Mouse (Mus musculus): ENCODE measurements around the gene Ccnd2. TPM values are rescaled to one million over a fixed set of nuclear protein-coding genes. Genes with fewer than 3 reads are reported as not detected.

The Ccnd2 gene
- 482 and 541 TPM in 2 replicates for polyA plus RNA-seq (2015; fragmentation: Nextera tagmentation; extraction: Ambion mirVana)

- ATAC-seq (replicated peaks; ENCODE audit: insufficient number of reproducible peaks, insufficient read depth, low FRiP score, low read depth): peak; percentile 75
- Histone ChIP-seq H3K9ac (peak within 1 kb of the TSS; percentile 65), H3K4me3 (peak within 1 kb of the TSS; percentile 89), H3K27me3 (no peaks in the 10 kb centered on the region), H3K9me3 (replicated peaks) (no peaks in the 10 kb centered on the region), H3K4me2 (peak within 1 kb of the TSS; percentile 92), H3K4me1 (replicated peaks) (peaks cover 58% of the 10 kb centered on the region), H3K27ac (peak within 1 kb of the TSS; percentile 91), H3K36me3 (no peaks in the 10 kb centered on the region)
- WGBS: under 1% methylated on average over 40 of the region's 40 CpGs
Observed at GRCm38 (mm10) chr6:127152106-127152951, at the start of gene Ccnd2. TSS of gene Ccnd2 (minus strand) at chr6:127152193.

- Histone ChIP-seq H3K27me3 (no peaks in the 10 kb centered on the region), H3K4me2 (no peak overlapping the region), H3K9ac (no peak overlapping the region), H3K36me3 (no peaks in the 10 kb centered on the region), H3K4me1 (replicated peaks) (no peaks in the 10 kb centered on the region), H3K27ac (no peak overlapping the region), H3K4me3 (no peak overlapping the region), H3K9me3 (replicated peaks) (no peaks in the 10 kb centered on the region)
- no peak for ATAC-seq (replicated peaks; ENCODE audit: insufficient number of reproducible peaks, insufficient read depth, low FRiP score, low read depth)
- 67% methylated on average over 2 of the region's 2 CpGs for WGBS
Observed at GRCm38 (mm10) chr6:127196985-127197384, 45.0 kb upstream of the Ccnd2 start.

GRCm38 (mm10) chr6:127181296-127181695, 29.3 kb upstream of the Ccnd2 start:
- Histone ChIP-seq H3K4me2 (no peak overlapping the region), H3K4me3 (no peak overlapping the region), H3K9me3 (replicated peaks) (no peaks in the 10 kb centered on the region), H3K9ac (no peak overlapping the region), H3K27ac (no peak overlapping the region), H3K4me1 (replicated peaks) (peaks cover 14% of the 10 kb centered on the region; the same call in 1 of the 2 replicates), H3K36me3 (no peaks in the 10 kb centered on the region), H3K27me3 (0 out of 2 replicates have a peak, but pooled peaks cover 3% of the 10 kb centered on the region)
- 54% methylated on average over 12 of the region's 12 CpGs for WGBS
- ATAC-seq (replicated peaks; ENCODE audit: insufficient number of reproducible peaks, insufficient read depth, low FRiP score, low read depth): no peak; the same call in 1 of the 2 replicates

GRCm38 (mm10) chr6:127179056-127179759, 27.2 kb upstream of the Ccnd2 start:
- Histone ChIP-seq H3K9me3 (replicated peaks) (no peaks in the 10 kb centered on the region), H3K36me3 (no peaks in the 10 kb centered on the region), H3K4me1 (replicated peaks) (peaks cover 14% of the 10 kb centered on the region), H3K4me3 (no peak overlapping the region), H3K27ac (no peak overlapping the region), H3K4me2 (no peak overlapping the region), H3K27me3 (0 out of 2 replicates have a peak, but pooled peaks cover 3% of the 10 kb centered on the region), H3K9ac (no peak overlapping the region)
- 61% methylated on average over 12 of the region's 12 CpGs for WGBS
- no peak for ATAC-seq (replicated peaks; ENCODE audit: insufficient number of reproducible peaks, insufficient read depth, low FRiP score, low read depth)

- H3K9me3 ChIP-seq (replicated peaks): no peaks in the 10 kb centered on the region
- 0 out of 2 replicates have a peak, but pooled peaks cover 3% of the 10 kb centered on the region for H3K27me3 ChIP-seq
- H3K4me1 ChIP-seq (replicated peaks): peaks cover 14% of the 10 kb centered on the region
- no peak overlapping the region for H3K4me2 ChIP-seq
- ATAC-seq (replicated peaks; ENCODE audit: insufficient number of reproducible peaks, insufficient read depth, low FRiP score, low read depth): no peak
- WGBS: 68% methylated on average over 7 of the region's 7 CpGs
- H3K4me3 ChIP-seq: no peak overlapping the region
- no peak overlapping the region for H3K27ac ChIP-seq
- no peak overlapping the region for H3K9ac ChIP-seq
- no peaks in the 10 kb centered on the region for H3K36me3 ChIP-seq
Observed at GRCm38 (mm10) chr6:127177962-127178361, 26.0 kb upstream of the Ccnd2 start.

- H3K9ac ChIP-seq: no peak overlapping the region
- H3K27ac ChIP-seq: no peak overlapping the region
- no peak overlapping the region for H3K4me3 ChIP-seq
- H3K36me3 ChIP-seq: no peaks in the 10 kb centered on the region
- H3K4me2 ChIP-seq: no peak overlapping the region
- H3K4me1 ChIP-seq (replicated peaks): peaks cover 19% of the 10 kb centered on the region
- WGBS: 44% methylated on average over 4 of the region's 4 CpGs
- 0 out of 2 replicates have a peak, but pooled peaks cover 3% of the 10 kb centered on the region for H3K27me3 ChIP-seq
- ATAC-seq (replicated peaks; ENCODE audit: insufficient number of reproducible peaks, insufficient read depth, low FRiP score, low read depth): no peak
- no peaks in the 10 kb centered on the region for H3K9me3 ChIP-seq (replicated peaks)
Observed at GRCm38 (mm10) chr6:127177441-127177840, 25.4 kb upstream of the Ccnd2 start.

- H3K4me2 ChIP-seq: no peak overlapping the region
- no peaks in the 10 kb centered on the region for H3K27me3 ChIP-seq
- ATAC-seq (replicated peaks; ENCODE audit: insufficient number of reproducible peaks, insufficient read depth, low FRiP score, low read depth): no peak; the same call in 1 of the 2 replicates
- no peaks in the 10 kb centered on the region for H3K36me3 ChIP-seq
- peaks cover 6% of the 10 kb centered on the region for H3K4me1 ChIP-seq (replicated peaks)
- no peak overlapping the region for H3K9ac ChIP-seq
- WGBS: 46% methylated on average over 11 of the region's 11 CpGs
- no peak overlapping the region for H3K4me3 ChIP-seq
- peak overlapping the region; percentile 27; the same call in 1 of the 2 replicates for H3K27ac ChIP-seq
- no peaks in the 10 kb centered on the region for H3K9me3 ChIP-seq (replicated peaks)
Observed at GRCm38 (mm10) chr6:127172461-127172860, 20.5 kb upstream of the Ccnd2 start.

GRCm38 (mm10) chr6:127170734-127171133, 18.7 kb upstream of the Ccnd2 start:
- Histone ChIP-seq H3K9me3 (replicated peaks) (no peaks in the 10 kb centered on the region), H3K4me3 (no peak overlapping the region), H3K27ac (no peak overlapping the region), H3K4me1 (replicated peaks) (peaks cover 6% of the 10 kb centered on the region), H3K4me2 (no peak overlapping the region), H3K27me3 (no peaks in the 10 kb centered on the region), H3K36me3 (no peaks in the 10 kb centered on the region), H3K9ac (no peak overlapping the region)
- ATAC-seq (replicated peaks; ENCODE audit: insufficient number of reproducible peaks, insufficient read depth, low FRiP score, low read depth): no peak
- WGBS: 86% methylated on average over 8 of the region's 8 CpGs

GRCm38 (mm10) chr6:127165663-127166062, 13.7 kb upstream of the Ccnd2 start:
- WGBS: 67% methylated on average over 4 of the region's 4 CpGs
- no peaks in the 10 kb centered on the region for H3K27me3 ChIP-seq
- H3K4me2 ChIP-seq: no peak overlapping the region
- H3K4me1 ChIP-seq (replicated peaks): peaks cover 11% of the 10 kb centered on the region
- ATAC-seq (replicated peaks; ENCODE audit: insufficient number of reproducible peaks, insufficient read depth, low FRiP score, low read depth): no peak
- H3K9ac ChIP-seq: no peak overlapping the region
- no peaks in the 10 kb centered on the region for H3K9me3 ChIP-seq (replicated peaks)
- no peak overlapping the region for H3K4me3 ChIP-seq
- H3K36me3 ChIP-seq: no peaks in the 10 kb centered on the region
- no peak overlapping the region for H3K27ac ChIP-seq

GRCm38 (mm10) chr6:127162842-127163241, 10.8 kb upstream of the Ccnd2 start:
- Histone ChIP-seq H3K36me3 (no peaks in the 10 kb centered on the region), H3K4me3 (no peak overlapping the region), H3K27ac (no peak overlapping the region), H3K9me3 (replicated peaks) (no peaks in the 10 kb centered on the region), H3K27me3 (0 out of 2 replicates have a peak, but pooled peaks cover 1% of the 10 kb centered on the region), H3K9ac (no peak overlapping the region), H3K4me1 (replicated peaks) (peaks cover 11% of the 10 kb centered on the region), H3K4me2 (peak overlapping the region; percentile 29; the same call in 1 of the 2 replicates)
- peak; percentile 50; the same call in 1 of the 2 replicates for ATAC-seq (replicated peaks; ENCODE audit: insufficient number of reproducible peaks, insufficient read depth, low FRiP score, low read depth)
- 22% methylated on average over 6 of the region's 6 CpGs for WGBS

GRCm38 (mm10) chr6:127157321-127157720, 5.3 kb upstream of the Ccnd2 start:
- Histone ChIP-seq H3K27ac (no peak overlapping the region), H3K27me3 (0 out of 2 replicates have a peak, but pooled peaks cover 3% of the 10 kb centered on the region), H3K4me3 (no peak overlapping the region), H3K4me1 (replicated peaks) (peaks cover 31% of the 10 kb centered on the region), H3K9ac (no peak overlapping the region), H3K4me2 (no peak overlapping the region), H3K36me3 (no peaks in the 10 kb centered on the region), H3K9me3 (replicated peaks) (no peaks in the 10 kb centered on the region)
- ATAC-seq (replicated peaks; ENCODE audit: insufficient number of reproducible peaks, insufficient read depth, low FRiP score, low read depth): no peak
- 51% methylated on average over 1 of the region's 1 CpGs for WGBS
